Mouse (Mus musculus) thymus, adult 2 months (tissue): ENCODE data around the gene Mettl24. TPM values are rescaled to one million over a fixed set of nuclear protein-coding genes. Genes with fewer than 3 reads are reported as not detected.

Source experiments
- DNase-seq: peaks from one replicate; pipeline ENCODE4 v3.0.0; 2021
- H3K27ac ChIP-seq: fragments of 200-500 bp; 2 replicates; pipeline ENCODE4 v1.5.1; 2012; ENCODE audit warnings: low read length, control low read depth; ENCODE audit not compliant: control insufficient read depth, insufficient read depth
- H3K27me3 ChIP-seq: fragments of 200-500 bp; 2 replicates; pipeline ENCODE4 v1.6.1; 2012; ENCODE audit warnings: mild to moderate bottlenecking, low read length, moderate library complexity, mixed read lengths; ENCODE audit not compliant: control insufficient read depth, insufficient read depth
- H3K36me3 ChIP-seq: fragments of 200-500 bp; 2 replicates; pipeline ENCODE4 v1.6.1; 2012; ENCODE audit warnings: mild to moderate bottlenecking, low read length, moderate library complexity; ENCODE audit not compliant: control insufficient read depth, insufficient read depth
- H3K4me1 ChIP-seq: fragments of 200-500 bp; replicated peaks from 2 replicates; pipeline ENCODE4 v1.6.1; 2012; ENCODE audit warnings: low read length; ENCODE audit not compliant: control insufficient read depth, insufficient read depth
- H3K4me3 ChIP-seq: fragments of 200-500 bp; 2 replicates; pipeline ENCODE4 v1.5.1; 2012; ENCODE audit warnings: mild to moderate bottlenecking, low read length, control low read depth, moderate library complexity; ENCODE audit not compliant: control insufficient read depth, insufficient read depth
- CTCF ChIP-seq: fragments of 200-500 bp; IDR thresholded peaks from 2 replicates; pipeline ENCODE4 v1.5.1; 2012; ENCODE audit warnings: mild to moderate bottlenecking, control low read depth, low read length, moderate library complexity, borderline replicate concordance; ENCODE audit not compliant: control insufficient read depth, poor library complexity, insufficient read depth; ENCODE audit errors: extremely low read depth
- POLR2A ChIP-seq: fragments of 200-500 bp; IDR thresholded peaks from 2 replicates; pipeline ENCODE4 v1.6.1; 2012; ENCODE audit warnings: mild to moderate bottlenecking, low read length, control low read depth, moderate library complexity; ENCODE audit not compliant: control insufficient read depth, poor library complexity, insufficient read depth; ENCODE audit errors: extremely low read depth
- WGBS: fragments of 180-500 bp; shearing (Covaris S2); methylation state at CpG from one replicate; pipeline ENCODE4 v1.1.7; 2018; 5-methylcytosine and 5-hydroxymethylcytosine counted together
- polyA plus RNA-seq: library from polyadenylated mRNA; depleted of rRNA; stranded (reverse); fragments of >200 nt; gene quantifications from 2 replicates; pipeline ENCODE4 v1.2.3, GENCODE M21; 2012

The Mettl24 gene
- polyA plus RNA-seq, 1 experiment: 0.36 TPM

- no peak overlapping the region for H3K4me3 ChIP-seq
- DNase-seq: no peak
- no peaks in the 10 kb centered on the region for H3K36me3 ChIP-seq
- no peaks in the 10 kb centered on the region for H3K27me3 ChIP-seq
- no peaks in the 10 kb centered on the region for H3K4me1 ChIP-seq
- TF ChIP-seq POLR2A: no peak
- no peak for TF ChIP-seq CTCF
- 17% methylated on average over 4 of the region's 4 CpGs for WGBS
- no peak overlapping the region for H3K27ac ChIP-seq
Measured at GRCm38 (mm10) chr10:40725471-40725870, 42.4 kb downstream of the Mettl24 start.

GRCm38 (mm10) chr10:40726288-40726902 is 43.3 kb downstream of the Mettl24 start:
- Histone ChIP-seq H3K27ac (no peak overlapping the region), H3K27me3 (no peaks in the 10 kb centered on the region), H3K4me3 (no peak overlapping the region), H3K36me3 (no peaks in the 10 kb centered on the region), H3K4me1 (no peaks in the 10 kb centered on the region)
- no peak for TF ChIP-seq CTCF
- no peak for TF ChIP-seq POLR2A
- WGBS: 53% methylated on average over 11 of the region's 11 CpGs
- no peak for DNase-seq

- Histone ChIP-seq H3K4me1 (no peaks in the 10 kb centered on the region), H3K27ac (no peak overlapping the region), H3K4me3 (no peak overlapping the region), H3K27me3 (no peaks in the 10 kb centered on the region), H3K36me3 (no peaks in the 10 kb centered on the region)
- 94% methylated on average over 5 of the region's 5 CpGs for WGBS
- no peak for TF ChIP-seq POLR2A
- no peak for TF ChIP-seq CTCF
- no peak for DNase-seq
Measured at GRCm38 (mm10) chr10:40726989-40727388, 43.9 kb downstream of the Mettl24 start.

GRCm38 (mm10) chr10:40730200-40730599 is 47.1 kb downstream of the Mettl24 start:
- H3K27ac ChIP-seq: no peak overlapping the region
- H3K4me1 ChIP-seq: no peaks in the 10 kb centered on the region
- no peak for DNase-seq
- TF ChIP-seq CTCF (no peak), POLR2A (no peak)
- no peak overlapping the region for H3K4me3 ChIP-seq
- WGBS: 92% methylated on average over 5 of the region's 5 CpGs
- no peaks in the 10 kb centered on the region for H3K27me3 ChIP-seq
- no peaks in the 10 kb centered on the region for H3K36me3 ChIP-seq

- Histone ChIP-seq H3K4me3 (no peak overlapping the region), H3K27me3 (no peaks in the 10 kb centered on the region), H3K36me3 (no peaks in the 10 kb centered on the region), H3K27ac (no peak overlapping the region), H3K4me1 (no peaks in the 10 kb centered on the region)
- WGBS: 51% methylated on average over 3 of the region's 3 CpGs
- TF ChIP-seq POLR2A (no peak), CTCF (no peak)
- no peak for DNase-seq
Measured at GRCm38 (mm10) chr10:40733291-40733690, 50.2 kb downstream of the Mettl24 start.

- H3K27me3 ChIP-seq: no peaks in the 10 kb centered on the region
- H3K27ac ChIP-seq: no peak overlapping the region
Measured at GRCm38 (mm10) chr10:40736172-40736571, 53.1 kb downstream of the Mettl24 start.

More at GRCm38 (mm10) chr10:40736172-40736571, 53.1 kb downstream of the Mettl24 start:
- no peak for DNase-seq
- 95% methylated on average over 6 of the region's 6 CpGs for WGBS
- Histone ChIP-seq H3K36me3 (no peaks in the 10 kb centered on the region), H3K4me3 (no peak overlapping the region), H3K4me1 (no peaks in the 10 kb centered on the region)
- TF ChIP-seq POLR2A (no peak), CTCF (no peak)
